Mouse (Mus musculus) heart, embryonic 13.5 days (tissue): ENCODE results near the gene Tmem175. TPM values are rescaled to one million over a fixed set of nuclear protein-coding genes. Genes with fewer than 3 reads are reported as not detected.
A peak's percentile ranks its signal among the peaks of the same experiment; 100 is the strongest.

Experiments used
- ATAC-seq: fragments of 200-750 bp; cut with Nextera tagmentation; 2 replicates; pipeline ENCODE4 v1.8.0; 2017; ENCODE audit warnings: moderate TSS enrichment; ENCODE audit not compliant: insufficient number of reproducible peaks, low FRiP score, low TSS enrichment; ENCODE audit errors: extremely low read depth
- H3K27ac ChIP-seq: fragments of 300-500 bp; sonication (generic); replicated peaks from 2 replicates; pipeline ENCODE4 v1.5.1; 2015; ENCODE audit warnings: moderate library complexity, mild to moderate bottlenecking, inconsistent platforms
- H3K27me3 ChIP-seq: fragments of 300-500 bp; sonication (generic); replicated peaks from 2 replicates; pipeline ENCODE4 v1.6.1; 2015; ENCODE audit warnings: mild to moderate bottlenecking, inconsistent platforms
- H3K36me3 ChIP-seq: fragments of 300-500 bp; sonication (generic); 2 replicates; pipeline ENCODE4 v1.6.1; 2015; ENCODE audit warnings: mild to moderate bottlenecking, inconsistent platforms
- H3K4me1 ChIP-seq: fragments of 300-500 bp; sonication (generic); 2 replicates; pipeline ENCODE4 v1.6.1; 2015; ENCODE audit warnings: inconsistent platforms
- H3K4me2 ChIP-seq: fragments of 300-500 bp; sonication (generic); 2 replicates; pipeline ENCODE4 v1.6.1; 2015; ENCODE audit warnings: inconsistent platforms, mild to moderate bottlenecking, moderate library complexity
- H3K4me3 ChIP-seq: fragments of 300-500 bp; sonication (generic); 2 replicates; pipeline ENCODE4 v1.5.1; 2015; ENCODE audit warnings: moderate library complexity, mild to moderate bottlenecking, inconsistent platforms
- H3K9ac ChIP-seq: fragments of 300-500 bp; sonication (generic); 2 replicates; pipeline ENCODE4 v1.6.1; 2015; ENCODE audit warnings: inconsistent platforms, mild to moderate bottlenecking, moderate library complexity
- H3K9me3 ChIP-seq: fragments of 300-500 bp; sonication (generic); 2 replicates; pipeline ENCODE4 v1.6.1; 2016; ENCODE audit warnings: inconsistent platforms
- WGBS: fragments of 180-500 bp; shearing (Covaris S2); methylation state at CpG from one replicate; pipeline ENCODE4 v1.1.7; 2015; ENCODE audit warnings: mixed read lengths; 5-methylcytosine and 5-hydroxymethylcytosine counted together
- polyA plus RNA-seq: library from polyadenylated mRNA; unstranded; fragments of >200 nt; fragmentation: Nextera tagmentation; extraction: Ambion mirVana; gene quantifications from 2 replicates; pipeline ENCODE4 v1.2.1, GENCODE M21; 2015

The Tmem175 gene
- polyA plus RNA-seq, 1 experiment from 2014 or later = 17.9 TPM

DNA sequence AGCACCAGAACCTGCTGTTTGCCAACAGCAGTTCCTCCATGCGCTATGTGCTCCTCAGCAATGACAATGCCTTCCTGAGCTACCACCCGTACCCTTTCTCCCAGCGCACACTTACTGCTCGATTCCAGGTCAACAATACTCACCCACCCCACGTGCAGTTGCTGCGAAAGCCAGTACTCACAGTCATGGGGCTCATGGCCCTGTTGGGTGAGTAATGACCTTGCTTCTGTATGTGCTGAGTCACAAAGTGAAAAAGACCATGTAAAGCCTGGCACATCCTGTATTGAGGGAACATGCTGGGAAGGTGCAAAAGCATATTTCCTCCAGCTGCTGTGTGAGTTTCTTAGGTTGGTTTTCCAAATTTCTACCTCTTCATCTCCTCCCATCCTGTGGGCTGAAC lies 51.3 kb downstream of the Tmem175 start:
- H3K4me2 ChIP-seq = no peak overlapping the region
- 92% methylated on average over 6 of the region's 6 CpGs for WGBS
- ATAC-seq = no peak
- no peaks in the 10 kb centered on the region for H3K9me3 ChIP-seq
- peaks cover 19% of the 10 kb centered on the region for H3K36me3 ChIP-seq
- H3K27me3 ChIP-seq = no peaks in the 10 kb centered on the region
- peaks cover 17% of the 10 kb centered on the region for H3K4me1 ChIP-seq
- H3K4me3 ChIP-seq = no peak overlapping the region
- no peak overlapping the region for H3K27ac ChIP-seq
- H3K9ac ChIP-seq = no peak overlapping the region

- Histone ChIP-seq H3K27ac (no peak overlapping the region), H3K4me1 (peaks cover 24% of the 10 kb centered on the region), H3K9me3 (no peaks in the 10 kb centered on the region), H3K4me3 (no peak overlapping the region), H3K4me2 (no peak overlapping the region), H3K36me3 (peaks cover 11% of the 10 kb centered on the region), H3K9ac (no peak overlapping the region), H3K27me3 (no peaks in the 10 kb centered on the region)
- WGBS = 72% methylated on average over 5 of the region's 5 CpGs
- no peak for ATAC-seq
Observed at GRCm38 (mm10) chr5:108689091-108689490, 59.5 kb downstream of the Tmem175 start.

DNA sequence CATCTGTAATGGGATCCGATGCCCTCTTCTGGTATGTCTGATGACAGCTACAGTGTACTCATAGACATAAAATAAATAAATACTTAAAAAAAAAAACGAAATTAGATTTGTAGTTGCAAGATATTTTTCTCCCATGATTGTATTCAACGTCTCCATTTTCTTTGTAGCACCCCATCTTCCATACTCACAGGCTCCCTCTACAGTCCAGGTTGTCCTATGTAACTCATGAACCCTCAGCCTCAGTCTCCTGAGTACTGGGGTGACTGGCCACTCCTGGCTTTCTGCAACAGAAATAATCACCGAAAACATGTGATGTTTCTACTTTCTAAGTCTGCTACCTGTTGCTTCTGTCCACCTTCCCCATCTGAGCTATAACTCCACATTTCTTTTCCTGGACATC lies 61.6 kb downstream of the Tmem175 start:
- H3K9ac ChIP-seq = no peak overlapping the region
- WGBS = 58% methylated on average over 4 of the region's 4 CpGs

GRCm38 (mm10) chr5:108692271-108692670 lies 62.7 kb downstream of the Tmem175 start, which contains the start of gene Fgfrl1:
Gene Fgfrl1 (plus strand): TSS chr5:108692382.
- H3K4me2 ChIP-seq = peak within 1 kb of the TSS; percentile 89
- H3K36me3 ChIP-seq = peaks cover 3% of the 10 kb centered on the region; the same call in 1 of the 2 replicates
- no peak within 1 kb of the TSS for H3K27ac ChIP-seq
- no peaks in the 10 kb centered on the region for H3K27me3 ChIP-seq
- H3K9me3 ChIP-seq = no peaks in the 10 kb centered on the region
- WGBS = 4% methylated on average over 18 of the region's 18 CpGs
- no peak for ATAC-seq
- H3K9ac ChIP-seq = peak within 1 kb of the TSS; percentile 95
- H3K4me3 ChIP-seq = peak within 1 kb of the TSS; percentile 91
- H3K4me1 ChIP-seq = peaks cover 47% of the 10 kb centered on the region

More for the DNA sequence above, 61.6 kb downstream of the Tmem175 start:
- Histone ChIP-seq H3K4me1 (peaks cover 36% of the 10 kb centered on the region), H3K27ac (no peak overlapping the region), H3K27me3 (no peaks in the 10 kb centered on the region), H3K9me3 (no peaks in the 10 kb centered on the region), H3K36me3 (peaks cover 3% of the 10 kb centered on the region; the same call in 1 of the 2 replicates), H3K4me3 (no peak overlapping the region), H3K4me2 (0 out of 2 replicates have a peak overlapping the region, but pooled peaks have one; percentile 89)
- no peak for ATAC-seq

GRCm38 (mm10) chr5:108693872-108694288 lies 64.3 kb downstream of the Tmem175 start:
- H3K27ac ChIP-seq = peak overlapping the region; percentile 74
- H3K9me3 ChIP-seq = no peaks in the 10 kb centered on the region
- no peaks in the 10 kb centered on the region for H3K27me3 ChIP-seq
- peaks cover 63% of the 10 kb centered on the region for H3K4me1 ChIP-seq
- peaks cover 3% of the 10 kb centered on the region; the same call in 1 of the 2 replicates for H3K36me3 ChIP-seq
- peak overlapping the region; percentile 89 for H3K4me2 ChIP-seq
- peak; percentile 87 for ATAC-seq
- H3K9ac ChIP-seq = peak overlapping the region; percentile 95
- WGBS = under 1% methylated on average over 33 of the region's 43 CpGs
- peak overlapping the region; percentile 91 for H3K4me3 ChIP-seq

DNA sequence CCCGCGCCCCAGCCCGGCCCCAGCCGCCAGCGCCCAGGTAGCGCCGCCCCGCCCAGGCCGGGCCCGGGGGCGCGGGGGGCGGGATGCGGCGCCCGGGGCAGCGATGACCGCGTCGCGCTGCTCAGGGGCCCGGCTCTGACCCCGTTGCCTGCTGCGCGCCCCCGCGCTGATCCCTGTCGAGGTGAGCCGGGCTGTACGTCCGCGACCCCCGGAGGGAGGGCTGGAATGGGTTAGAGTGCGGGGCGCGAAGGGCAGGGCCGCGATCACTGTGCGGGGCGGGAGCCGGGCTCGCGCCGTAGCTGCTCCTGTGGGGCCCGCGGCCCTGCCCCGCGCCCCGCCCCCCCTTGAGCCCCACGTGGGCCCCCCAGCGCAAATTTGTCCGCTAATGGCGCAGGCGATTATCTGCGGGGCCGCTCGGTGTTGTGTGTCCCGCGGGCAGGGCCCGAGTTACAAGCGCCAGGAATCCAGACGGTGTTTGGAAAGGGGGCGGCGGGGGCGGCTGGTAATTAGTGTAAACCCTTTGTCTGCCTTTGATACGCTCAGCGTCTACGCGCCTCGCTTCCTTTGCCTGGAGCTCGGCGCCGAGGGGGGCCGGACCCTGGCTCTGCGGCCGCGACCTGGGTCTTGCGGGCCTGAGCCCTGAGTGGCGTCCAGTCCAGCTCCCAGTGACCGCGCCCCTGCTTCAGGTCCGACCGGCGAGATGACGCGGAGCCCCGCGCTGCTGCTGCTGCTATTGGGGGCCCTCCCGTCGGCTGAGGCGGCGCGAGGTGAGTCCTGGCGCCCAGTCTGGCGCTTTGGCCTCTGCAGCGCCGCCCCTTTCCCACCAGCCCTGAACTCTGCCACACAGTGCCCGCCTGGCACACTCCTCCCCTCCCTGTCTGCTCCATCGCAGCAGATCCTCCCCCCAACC lies 65.0 kb downstream of the Tmem175 start:
- Histone ChIP-seq H3K27me3 (no peaks in the 10 kb centered on the region), H3K36me3 (peaks cover 3% of the 10 kb centered on the region; the same call in 1 of the 2 replicates), H3K27ac (peak overlapping the region; percentile 74), H3K4me3 (peak overlapping the region; percentile 91), H3K9me3 (no peaks in the 10 kb centered on the region), H3K4me2 (peak overlapping the region; percentile 89), H3K4me1 (peaks cover 70% of the 10 kb centered on the region), H3K9ac (peak overlapping the region; percentile 95)
- under 1% methylated on average over 79 of the region's 99 CpGs for WGBS
- peak; percentile 43 for ATAC-seq

GRCm38 (mm10) chr5:108695861-108696260 lies 66.3 kb downstream of the Tmem175 start:
- Histone ChIP-seq H3K4me2 (peak overlapping the region; percentile 89), H3K9ac (0 out of 2 replicates have a peak overlapping the region, but pooled peaks have one; percentile 95), H3K36me3 (no peaks in the 10 kb centered on the region), H3K4me3 (peak overlapping the region; percentile 91), H3K27ac (no peak overlapping the region), H3K27me3 (no peaks in the 10 kb centered on the region), H3K4me1 (peaks cover 83% of the 10 kb centered on the region), H3K9me3 (no peaks in the 10 kb centered on the region)
- WGBS = 85% methylated on average over 11 of the region's 12 CpGs
- no peak for ATAC-seq

DNA sequence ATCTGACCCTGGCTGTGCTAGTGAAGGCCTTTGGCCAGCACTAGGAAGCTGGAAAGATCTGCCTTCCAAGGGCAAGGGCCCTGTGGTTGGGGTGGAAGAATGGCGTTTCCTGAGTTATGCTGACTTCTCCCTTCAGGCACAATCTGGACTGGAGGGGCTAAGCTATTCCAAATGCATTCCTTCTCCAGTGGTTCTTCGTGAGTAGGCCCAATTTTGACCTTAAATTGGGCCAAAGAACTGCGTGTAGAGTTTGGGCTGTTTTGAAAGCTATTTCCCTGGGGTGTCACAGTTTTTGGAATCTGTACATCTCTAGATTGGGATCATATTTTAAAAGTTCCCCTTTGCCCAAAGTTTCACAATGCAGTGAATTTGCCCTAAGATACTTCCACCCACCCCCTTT lies 67.0 kb downstream of the Tmem175 start:
- peaks cover 85% of the 10 kb centered on the region for H3K4me1 ChIP-seq
- no peak overlapping the region; the same call in 1 of the 2 replicates for H3K9ac ChIP-seq
- H3K4me3 ChIP-seq = no peak overlapping the region
- peak overlapping the region; percentile 89 for H3K4me2 ChIP-seq
- no peaks in the 10 kb centered on the region for H3K27me3 ChIP-seq
- H3K9me3 ChIP-seq = no peaks in the 10 kb centered on the region
- no peak for ATAC-seq
- no peaks in the 10 kb centered on the region for H3K36me3 ChIP-seq
- 84% methylated on average over 3 of the region's 3 CpGs for WGBS
- H3K27ac ChIP-seq = peak overlapping the region; percentile 32; the same call in 1 of the 2 replicates

GRCm38 (mm10) chr5:108697341-108697753 lies 67.8 kb downstream of the Tmem175 start:
- H3K27ac ChIP-seq = peak overlapping the region; percentile 37
- ATAC-seq = no peak
- WGBS = 54% methylated on average over 4 of the region's 4 CpGs
- no peak overlapping the region for H3K4me3 ChIP-seq
- H3K4me2 ChIP-seq = peak overlapping the region; percentile 21
- H3K4me1 ChIP-seq = peaks cover 80% of the 10 kb centered on the region
- H3K9me3 ChIP-seq = no peaks in the 10 kb centered on the region
- peak overlapping the region; percentile 58 for H3K9ac ChIP-seq
- H3K27me3 ChIP-seq = no peaks in the 10 kb centered on the region
- H3K36me3 ChIP-seq = peaks cover 4% of the 10 kb centered on the region; the same call in 1 of the 2 replicates
